Mouse (Mus musculus) hindbrain, embryonic 16.5 days (tissue): ENCODE results near the gene Tnmd. TPM values are rescaled to one million over a fixed set of nuclear protein-coding genes. Genes with fewer than 3 reads are reported as not detected.

ENCODE experiments used
- ATAC-seq: fragments of 200-750 bp; cut with Nextera tagmentation; 2 replicates; pipeline ENCODE4 v1.8.0; 2017; ENCODE audit warnings: moderate TSS enrichment, moderate library complexity
- H3K27ac ChIP-seq: fragments of 300-500 bp; sonication (generic); 2 replicates; pipeline ENCODE4 v1.5.1; 2014; ENCODE audit warnings: low read depth, mild to moderate bottlenecking, control low read depth, low read length, moderate library complexity
- H3K27me3 ChIP-seq: fragments of 300-500 bp; sonication (generic); replicated peaks from 2 replicates; pipeline ENCODE4 v1.6.1; 2014; ENCODE audit warnings: low read length; ENCODE audit not compliant: control insufficient read depth, insufficient read depth
- H3K36me3 ChIP-seq: fragments of 300-500 bp; sonication (generic); 2 replicates; pipeline ENCODE4 v1.6.1; 2014; ENCODE audit warnings: mild to moderate bottlenecking, low read length, moderate library complexity, mixed read lengths; ENCODE audit not compliant: control insufficient read depth, insufficient read depth
- H3K4me1 ChIP-seq: fragments of 300-500 bp; sonication (generic); 2 replicates; pipeline ENCODE4 v1.6.1; 2014; ENCODE audit warnings: low read depth, low read length; ENCODE audit not compliant: control insufficient read depth, insufficient read depth
- H3K4me2 ChIP-seq: fragments of 300-500 bp; sonication (generic); 2 replicates; pipeline ENCODE4 v1.6.1; 2014; ENCODE audit warnings: mild to moderate bottlenecking, low read length, control low read depth, moderate library complexity
- H3K4me3 ChIP-seq: fragments of 300-500 bp; sonication (generic); 2 replicates; pipeline ENCODE4 v1.5.1; 2014; ENCODE audit warnings: mild to moderate bottlenecking, low read length, control low read depth, moderate library complexity
- H3K9ac ChIP-seq: fragments of 300-500 bp; sonication (generic); 2 replicates; pipeline ENCODE4 v1.6.1; 2014; ENCODE audit warnings: low read depth, mild to moderate bottlenecking, control low read depth, low read length, moderate library complexity
- H3K9me3 ChIP-seq: fragments of 300-500 bp; sonication (generic); 2 replicates; pipeline ENCODE4 v1.6.1; 2014; ENCODE audit warnings: mild to moderate bottlenecking, low read length, moderate library complexity; ENCODE audit not compliant: control insufficient read depth
- WGBS: fragments of 180-500 bp; shearing (Covaris S2); extraction: QIAGEN DNeasy Blood & Tissue Kit; methylation state at CpG from one replicate; pipeline ENCODE4 v1.1.7; 2014; 5-methylcytosine and 5-hydroxymethylcytosine counted together
- polyA plus RNA-seq: library from polyadenylated mRNA; unstranded; fragments of >200 nt; fragmentation: Nextera tagmentation; extraction: Ambion mirVana; gene quantifications from 2 replicates; pipeline ENCODE4 v1.2.1, GENCODE M21; 2015

The Tnmd gene
- 0.66 and 19.2 TPM in 2 replicates for polyA plus RNA-seq

- Histone ChIP-seq H3K27ac (no peak within 1 kb of the TSS), H3K27me3 (no peaks in the 10 kb centered on the region), H3K9ac (no peak within 1 kb of the TSS), H3K4me3 (no peak within 1 kb of the TSS), H3K36me3 (no peaks in the 10 kb centered on the region), H3K9me3 (no peaks in the 10 kb centered on the region), H3K4me2 (no peak within 1 kb of the TSS), H3K4me1 (no peaks in the 10 kb centered on the region)
- WGBS: 83% methylated on average over 5 of the region's 5 CpGs
- ATAC-seq: no peak
Observed at GRCm38 (mm10) chrX:133850680-133851079, at the start of gene Tnmd. TSS of gene Tnmd (plus strand) at chrX:133850980.

GRCm38 (mm10) chrX:133853637-133854036 is 2.9 kb downstream of the Tnmd start:
- H3K4me3 ChIP-seq: no peak overlapping the region
- no peak overlapping the region for H3K9ac ChIP-seq
- no peak for ATAC-seq
- H3K27ac ChIP-seq: no peak overlapping the region
- H3K4me2 ChIP-seq: no peak overlapping the region
- no peaks in the 10 kb centered on the region for H3K9me3 ChIP-seq
- WGBS: 95% methylated on average over 4 of the region's 4 CpGs
- no peaks in the 10 kb centered on the region for H3K27me3 ChIP-seq
- no peaks in the 10 kb centered on the region for H3K4me1 ChIP-seq
- no peaks in the 10 kb centered on the region for H3K36me3 ChIP-seq

GRCm38 (mm10) chrX:133869743-133870142 is 19.0 kb downstream of the Tnmd start:
- 91% methylated on average over 6 of the region's 6 CpGs for WGBS
- H3K27ac ChIP-seq: no peak overlapping the region
- H3K4me2 ChIP-seq: no peak overlapping the region
- no peaks in the 10 kb centered on the region for H3K4me1 ChIP-seq
- H3K27me3 ChIP-seq: no peaks in the 10 kb centered on the region
- no peak overlapping the region for H3K4me3 ChIP-seq
- ATAC-seq: no peak
- no peak overlapping the region for H3K9ac ChIP-seq
- H3K36me3 ChIP-seq: no peaks in the 10 kb centered on the region
- no peaks in the 10 kb centered on the region for H3K9me3 ChIP-seq

GRCm38 (mm10) chrX:133887308-133887707 is 36.5 kb downstream of the Tnmd start:
- no peak for ATAC-seq
- no peak overlapping the region for H3K4me2 ChIP-seq
- no peak overlapping the region for H3K4me3 ChIP-seq
- H3K27me3 ChIP-seq: no peaks in the 10 kb centered on the region
- 90% methylated on average over 3 of the region's 3 CpGs for WGBS
- H3K4me1 ChIP-seq: no peaks in the 10 kb centered on the region
- H3K9ac ChIP-seq: no peak overlapping the region
- no peaks in the 10 kb centered on the region for H3K36me3 ChIP-seq
- no peak overlapping the region for H3K27ac ChIP-seq
- H3K9me3 ChIP-seq: no peaks in the 10 kb centered on the region

- 91% methylated on average over 5 of the region's 5 CpGs for WGBS
- no peak overlapping the region for H3K4me2 ChIP-seq
Observed at GRCm38 (mm10) chrX:133888111-133888510, 37.3 kb downstream of the Tnmd start.

GRCm38 (mm10) chrX:133898014-133898542 is 47.3 kb downstream of the Tnmd start, which contains the start of gene Tspan6:
TSS of gene Tspan6 (minus strand) at chrX:133898429.
- H3K4me1 ChIP-seq: no peaks in the 10 kb centered on the region
- no peaks in the 10 kb centered on the region for H3K27me3 ChIP-seq
- WGBS: 27% methylated on average over 31 of the region's 33 CpGs
- H3K9ac ChIP-seq: peak within 1 kb of the TSS; percentile 65
- H3K4me3 ChIP-seq: peak within 1 kb of the TSS; percentile 56
- H3K4me2 ChIP-seq: peak within 1 kb of the TSS; percentile 55
- 0 out of 2 replicates have a peak, but pooled peaks cover 2% of the 10 kb centered on the region for H3K36me3 ChIP-seq
- no peaks in the 10 kb centered on the region for H3K9me3 ChIP-seq
- H3K27ac ChIP-seq: peak within 1 kb of the TSS; percentile 75
- ATAC-seq: peak; percentile 98

More at GRCm38 (mm10) chrX:133888111-133888510, 37.3 kb downstream of the Tnmd start:
- H3K9me3 ChIP-seq: no peaks in the 10 kb centered on the region
- ATAC-seq: no peak
- H3K9ac ChIP-seq: no peak overlapping the region
- H3K36me3 ChIP-seq: no peaks in the 10 kb centered on the region
- H3K27me3 ChIP-seq: no peaks in the 10 kb centered on the region
- H3K4me3 ChIP-seq: no peak overlapping the region
- H3K4me1 ChIP-seq: no peaks in the 10 kb centered on the region
- no peak overlapping the region for H3K27ac ChIP-seq

- Histone ChIP-seq H3K27me3 (no peaks in the 10 kb centered on the region), H3K27ac (no peak within 1 kb of the TSS), H3K4me3 (no peak within 1 kb of the TSS), H3K9me3 (no peaks in the 10 kb centered on the region), H3K4me1 (no peaks in the 10 kb centered on the region), H3K36me3 (no peaks in the 10 kb centered on the region), H3K9ac (no peak within 1 kb of the TSS), H3K4me2 (no peak within 1 kb of the TSS)
- no peak for ATAC-seq
- WGBS: 50% methylated on average over 3 of the region's 3 CpGs
Observed at GRCm38 (mm10) chrX:133908261-133908660, 57.5 kb downstream of the Tnmd start, which contains the start of gene Srpx2. TSS of gene Srpx2 (plus strand) at chrX:133908426.

GRCm38 (mm10) chrX:133911397-133912103 is 60.8 kb downstream of the Tnmd start:
- no peak overlapping the region for H3K27ac ChIP-seq
- no peaks in the 10 kb centered on the region for H3K36me3 ChIP-seq
- H3K9ac ChIP-seq: no peak overlapping the region
- H3K4me3 ChIP-seq: no peak overlapping the region
- 38% methylated on average over 10 of the region's 10 CpGs for WGBS
- H3K27me3 ChIP-seq: no peaks in the 10 kb centered on the region
- no peak for ATAC-seq
- no peaks in the 10 kb centered on the region for H3K4me1 ChIP-seq
- no peak overlapping the region for H3K4me2 ChIP-seq
- H3K9me3 ChIP-seq: no peaks in the 10 kb centered on the region

GRCm38 (mm10) chrX:133913006-133913405 is 62.2 kb downstream of the Tnmd start:
- H3K27ac ChIP-seq: no peak overlapping the region
- ATAC-seq: no peak

More at GRCm38 (mm10) chrX:133913006-133913405, 62.2 kb downstream of the Tnmd start:
- Histone ChIP-seq H3K9ac (no peak overlapping the region), H3K4me3 (no peak overlapping the region), H3K4me2 (no peak overlapping the region), H3K9me3 (no peaks in the 10 kb centered on the region), H3K27me3 (no peaks in the 10 kb centered on the region), H3K4me1 (no peaks in the 10 kb centered on the region), H3K36me3 (no peaks in the 10 kb centered on the region)
- WGBS: 87% methylated on average over 3 of the region's 3 CpGs
